Mouse (Mus musculus) heart, embryonic 14.5 days (tissue): Measurements from ENCODE around the gene Liph. TPM values are rescaled to one million over a fixed set of nuclear protein-coding genes. Genes with fewer than 3 reads are reported as not detected.
"Not testable (repeated sequence)": the region's sequence is repeated elsewhere in the genome, so short reads cannot be mapped to it uniquely, and the experiment has no call there.

Experiments
- ATAC-seq: fragments of 200-750 bp; cut with Nextera tagmentation; 2 replicates; pipeline ENCODE4 v1.8.0; 2017; ENCODE audit warnings: low read depth, moderate TSS enrichment; ENCODE audit not compliant: insufficient number of reproducible peaks, insufficient read depth, low FRiP score
- H3K27ac ChIP-seq, 2 experiments: fragments of 200-500 bp in 1 of 2; fragments of 300-500 bp in 1 of 2; sonication (generic) in 1 of 2; replicated peaks in 1 of 2; 2 replicates each; pipeline ENCODE4 v1.5.1; 2012 to 2014; ENCODE audit warnings: low read depth in 2 of 2, low read length in 2 of 2, control low read depth in 1 of 2, mild to moderate bottlenecking in 1 of 2, mixed read lengths in 1 of 2; ENCODE audit not compliant: control insufficient read depth in 1 of 2, insufficient read depth in 1 of 2
- H3K27me3 ChIP-seq: fragments of 300-500 bp; sonication (generic); 2 replicates; pipeline ENCODE4 v1.6.1; 2014; ENCODE audit warnings: mild to moderate bottlenecking, low read length, control low read depth; ENCODE audit not compliant: control insufficient read depth, insufficient read depth
- H3K36me3 ChIP-seq: fragments of 300-500 bp; sonication (generic); 2 replicates; pipeline ENCODE4 v1.6.1; 2014; ENCODE audit warnings: mild to moderate bottlenecking, control low read depth, low read length, mixed read lengths; ENCODE audit not compliant: control insufficient read depth, insufficient read depth
- H3K4me1 ChIP-seq, 2 experiments: fragments of 200-500 bp in 1 of 2; fragments of 300-500 bp in 1 of 2; sonication (generic) in 1 of 2; 2 replicates each; pipeline ENCODE4 v1.6.1; 2012 to 2014; ENCODE audit warnings: low read length in 2 of 2, control low read depth in 1 of 2, mixed read lengths in 1 of 2; ENCODE audit not compliant: control insufficient read depth in 2 of 2, insufficient read depth in 2 of 2
- H3K4me2 ChIP-seq: fragments of 300-500 bp; sonication (generic); 2 replicates; pipeline ENCODE4 v1.6.1; 2014; ENCODE audit warnings: mild to moderate bottlenecking, low read length
- H3K4me3 ChIP-seq, 2 experiments: fragments of 200-500 bp in 1 of 2; fragments of 300-500 bp in 1 of 2; sonication (generic) in 1 of 2; 2 replicates each; pipeline ENCODE4 v1.5.1; 2012 to 2014; ENCODE audit warnings: low read length in 2 of 2, mild to moderate bottlenecking in 2 of 2, control low read depth in 1 of 2, low read depth in 1 of 2, moderate library complexity in 1 of 2; ENCODE audit not compliant: control insufficient read depth in 1 of 2, insufficient read depth in 1 of 2
- H3K9ac ChIP-seq: fragments of 300-500 bp; sonication (generic); 2 replicates; pipeline ENCODE4 v1.6.1; 2014; ENCODE audit warnings: mild to moderate bottlenecking, low read length
- H3K9me3 ChIP-seq: fragments of 300-500 bp; sonication (generic); 2 replicates; pipeline ENCODE4 v1.6.1; 2016; ENCODE audit warnings: low read length, control low read depth; ENCODE audit not compliant: control insufficient read depth
- WGBS: fragments of 180-500 bp; shearing (Covaris S2); extraction: QIAGEN DNeasy Blood & Tissue Kit; methylation state at CpG from one replicate; pipeline ENCODE4 v1.1.7; 2014; 5-methylcytosine and 5-hydroxymethylcytosine counted together
- polyA plus RNA-seq: library from polyadenylated mRNA; unstranded; fragments of >200 nt; fragmentation: Nextera tagmentation; extraction: Ambion mirVana; gene quantifications from 2 replicates; pipeline ENCODE4 v1.2.1, GENCODE M21; 2014

Gene Liph
- polyA plus RNA-seq, 1 experiment from 2014 or later: 0.20 TPM

DNA sequence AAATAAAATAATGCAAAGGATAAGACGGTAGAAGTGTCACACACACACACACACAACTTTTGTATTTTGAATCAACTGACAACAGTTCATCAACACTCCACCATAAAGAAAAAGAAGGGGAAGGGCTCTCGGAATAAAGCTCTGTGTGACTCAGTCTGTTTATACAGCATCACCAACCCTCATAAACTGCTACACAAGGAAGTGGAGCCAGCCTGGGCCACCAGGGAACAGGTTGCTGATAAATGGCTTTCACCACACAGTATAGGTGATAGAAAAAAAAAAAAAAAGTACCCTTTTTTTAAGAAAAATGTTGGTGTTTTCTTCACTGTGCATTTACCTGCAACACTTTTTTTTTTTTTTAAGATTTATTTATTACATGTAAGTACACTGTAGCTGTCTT is 3.7 kb downstream of the Liph start:
- Histone ChIP-seq H3K27ac (no peak overlapping the region), H3K9me3 (no peaks in the 10 kb centered on the region), H3K9ac (no peak overlapping the region), H3K4me3 (no peak overlapping the region), H3K4me2 (no peak overlapping the region), H3K4me1 (peaks cover 0 to 3% of the 10 kb centered on the region in 2 experiments; a peak in 2 of 4 replicates), H3K36me3 (no peaks in the 10 kb centered on the region), H3K27me3 (no peaks in the 10 kb centered on the region)
- ATAC-seq: no peak
- WGBS: 89% methylated on average over 2 of the region's 2 CpGs

DNA sequence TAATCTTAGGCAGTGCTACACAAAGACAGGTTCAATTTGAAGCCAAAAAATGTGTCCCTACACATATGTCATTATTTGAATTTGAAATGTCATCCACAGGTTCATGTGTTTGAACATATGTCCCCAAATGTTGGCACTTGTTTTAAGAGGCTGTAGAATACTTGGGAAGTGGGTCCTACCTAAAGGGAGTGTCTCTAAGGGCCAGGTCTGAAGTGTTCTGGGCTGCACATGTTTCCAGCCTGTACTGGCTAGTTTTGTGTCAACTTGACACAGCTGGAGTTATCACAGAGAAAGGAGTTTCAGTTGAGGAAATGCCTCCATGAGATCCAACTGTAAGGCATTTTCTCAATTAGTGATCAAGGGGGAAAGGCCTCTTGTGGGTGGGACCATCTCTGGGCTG is 4.6 kb downstream of the Liph start:
- H3K4me2 ChIP-seq, H3K4me3 ChIP-seq, ATAC-seq, H3K9ac ChIP-seq, H3K9me3 ChIP-seq, H3K36me3 ChIP-seq, H3K4me1 ChIP-seq, H3K27ac ChIP-seq, H3K27me3 ChIP-seq: not testable (repeated sequence)

DNA sequence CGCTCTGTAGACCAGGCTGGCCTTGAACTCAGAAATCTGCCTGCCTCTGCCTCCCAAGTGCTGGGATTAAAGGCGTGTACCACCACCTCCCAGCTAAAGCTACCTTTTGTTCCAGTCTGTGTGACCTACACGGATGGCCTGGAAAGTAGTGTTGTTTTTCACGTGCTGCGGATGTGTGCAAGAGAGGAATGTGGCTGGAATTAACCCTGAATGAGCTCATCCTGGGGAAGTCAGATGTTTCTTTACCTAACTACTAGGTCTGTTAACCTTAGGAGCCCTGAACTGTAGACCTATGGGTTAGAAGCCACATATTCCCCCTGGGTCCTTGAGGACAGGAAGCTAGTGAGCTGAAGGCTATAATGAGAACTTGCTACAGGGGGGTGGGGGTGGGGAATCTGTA is 7.5 kb downstream of the Liph start:
- Histone ChIP-seq H3K27me3 (no peaks in the 10 kb centered on the region), H3K4me3 (no peak overlapping the region), H3K4me2 (no peak overlapping the region), H3K4me1 (no peaks in the 10 kb centered on the region), H3K9ac (no peak overlapping the region), H3K27ac (no peak overlapping the region), H3K36me3 (no peaks in the 10 kb centered on the region), H3K9me3 (no peaks in the 10 kb centered on the region)
- ATAC-seq: no peak
- 44% methylated on average over 5 of the region's 5 CpGs for WGBS

DNA sequence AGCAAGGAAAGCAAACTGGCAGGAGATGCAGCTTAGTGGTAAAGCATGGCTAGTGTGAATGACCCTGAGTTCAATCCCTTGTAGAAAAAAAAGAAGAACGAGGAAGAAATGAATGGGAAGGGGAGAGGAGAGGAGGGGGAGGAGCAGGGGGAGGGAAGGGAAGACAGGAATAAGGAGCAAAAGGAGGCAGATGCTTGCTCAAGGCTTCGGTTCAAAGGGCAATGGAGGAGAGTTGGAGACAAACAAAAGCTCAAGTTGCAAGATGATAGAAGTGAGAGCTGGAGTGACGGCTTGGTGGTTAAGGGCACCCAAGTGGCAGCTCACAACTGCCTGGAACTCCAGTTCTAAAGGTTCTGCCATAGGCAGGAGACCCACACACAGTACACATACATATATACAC is 9.3 kb downstream of the Liph start:
- WGBS: 51% methylated on average over 3 of the region's 3 CpGs
- ATAC-seq: no peak
- H3K4me1 ChIP-seq: no peaks in the 10 kb centered on the region
- no peak overlapping the region for H3K9ac ChIP-seq
- no peaks in the 10 kb centered on the region for H3K36me3 ChIP-seq
- H3K9me3 ChIP-seq: no peaks in the 10 kb centered on the region
- H3K27ac ChIP-seq: no peak overlapping the region
- no peaks in the 10 kb centered on the region for H3K27me3 ChIP-seq
- no peak overlapping the region for H3K4me3 ChIP-seq
- no peak overlapping the region for H3K4me2 ChIP-seq

DNA sequence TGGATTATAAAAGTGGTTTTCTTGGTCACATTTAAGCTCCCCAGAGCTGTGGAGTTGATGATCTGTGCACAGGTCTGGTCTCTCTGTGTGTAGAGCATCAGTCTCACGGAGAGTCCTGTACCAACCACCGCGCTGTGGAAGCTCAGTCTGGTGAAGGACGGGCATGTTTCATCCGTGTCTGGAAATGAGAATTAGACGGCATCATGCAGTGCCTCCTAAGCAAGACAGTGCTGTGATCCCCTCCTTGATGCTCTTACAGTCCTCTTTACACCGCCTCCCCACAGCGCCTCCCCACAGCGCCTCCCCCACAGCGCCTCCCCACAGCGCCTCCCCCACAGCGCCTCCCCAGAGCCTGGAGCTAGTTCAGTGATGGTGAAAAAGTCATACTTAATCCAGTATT is 11.4 kb downstream of the Liph start:
- Histone ChIP-seq H3K36me3 (no peaks in the 10 kb centered on the region), H3K27me3 (no peaks in the 10 kb centered on the region), H3K4me2 (no peak overlapping the region), H3K9me3 (no peaks in the 10 kb centered on the region), H3K27ac (no peak overlapping the region), H3K4me3 (no peak overlapping the region), H3K9ac (no peak overlapping the region), H3K4me1 (no peaks in the 10 kb centered on the region)
- 80% methylated on average over 12 of the region's 12 CpGs for WGBS
- ATAC-seq: no peak

DNA sequence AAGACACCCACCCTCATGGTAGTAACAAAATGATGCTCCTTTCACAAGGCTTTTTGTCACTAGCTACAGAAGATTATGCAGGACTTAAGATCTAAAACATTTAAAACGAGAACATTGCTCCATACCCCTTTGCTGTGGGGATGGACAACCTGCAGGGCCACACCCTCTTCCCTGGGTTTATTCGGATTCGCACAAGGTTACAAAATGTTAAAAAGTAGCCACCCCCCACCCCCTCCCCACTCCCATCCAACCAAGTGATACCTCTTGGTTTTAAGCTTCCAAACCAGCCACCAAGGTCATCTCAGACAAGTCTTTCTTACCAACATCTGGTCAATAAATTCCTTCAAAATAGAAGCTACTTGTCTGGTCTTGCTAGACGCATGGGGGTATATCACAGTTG is 11.9 kb downstream of the Liph start:
- 81% methylated on average over 4 of the region's 4 CpGs for WGBS
- no peaks in the 10 kb centered on the region for H3K36me3 ChIP-seq
- no peak overlapping the region for H3K9ac ChIP-seq
- no peak overlapping the region for H3K4me3 ChIP-seq
- ATAC-seq: no peak
- no peak overlapping the region for H3K27ac ChIP-seq
- H3K27me3 ChIP-seq: no peaks in the 10 kb centered on the region
- H3K9me3 ChIP-seq: no peaks in the 10 kb centered on the region
- H3K4me1 ChIP-seq: no peaks in the 10 kb centered on the region
- no peak overlapping the region for H3K4me2 ChIP-seq

DNA sequence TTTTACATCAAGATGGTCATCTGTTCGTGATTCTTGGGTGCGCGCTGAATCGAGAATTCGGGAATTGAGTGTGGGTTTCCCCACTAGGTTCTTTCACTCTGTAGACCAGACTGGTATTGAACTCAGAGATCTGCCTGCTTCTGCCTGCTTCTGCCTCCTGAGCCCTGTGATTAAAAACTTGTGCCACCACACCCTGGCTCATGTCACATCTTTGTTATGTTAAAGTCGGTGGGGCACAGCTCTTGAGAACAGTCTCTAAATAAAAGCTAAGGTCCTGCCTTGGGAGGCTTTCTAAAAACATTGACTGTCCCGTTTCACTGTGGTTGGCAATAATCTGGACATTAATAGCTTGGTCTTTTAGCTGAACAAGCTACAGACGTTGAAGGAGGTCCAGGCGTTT is 12.3 kb downstream of the Liph start:
- H3K4me1 ChIP-seq: no peaks in the 10 kb centered on the region
- H3K4me2 ChIP-seq: no peak overlapping the region
- H3K27me3 ChIP-seq: no peaks in the 10 kb centered on the region
- no peak overlapping the region for H3K27ac ChIP-seq
- no peak overlapping the region for H3K9ac ChIP-seq
- no peak for ATAC-seq
- H3K9me3 ChIP-seq: no peaks in the 10 kb centered on the region
- H3K4me3 ChIP-seq: no peak overlapping the region
- WGBS: 91% methylated on average over 9 of the region's 9 CpGs
- H3K36me3 ChIP-seq: no peaks in the 10 kb centered on the region

DNA sequence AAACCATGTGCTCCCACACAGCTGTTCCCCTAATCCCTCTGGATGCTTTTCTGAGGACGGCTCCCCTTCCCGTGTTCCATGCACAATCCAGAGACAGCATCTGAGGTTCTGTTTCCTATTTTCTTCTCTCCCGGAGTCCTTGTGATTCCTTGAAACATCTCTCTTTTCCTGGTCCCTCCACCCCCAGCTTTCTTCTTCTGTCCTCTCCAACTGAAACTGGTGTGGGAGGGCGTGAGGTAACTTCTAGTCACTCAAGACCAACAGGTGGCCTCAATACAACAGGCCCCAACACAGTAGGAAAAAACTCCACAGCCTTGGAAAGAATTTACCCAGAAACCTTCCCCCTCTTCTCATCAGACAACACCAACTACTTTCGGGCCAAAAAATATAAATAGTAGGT is 18.1 kb downstream of the Liph start:
- no peaks in the 10 kb centered on the region for H3K9me3 ChIP-seq
- H3K9ac ChIP-seq: no peak overlapping the region
- H3K27me3 ChIP-seq: peaks cover 12% of the 10 kb centered on the region
- H3K36me3 ChIP-seq: no peaks in the 10 kb centered on the region
- WGBS: 65% methylated on average over 5 of the region's 5 CpGs
- H3K4me2 ChIP-seq: no peak overlapping the region
- no peak for ATAC-seq
- peaks cover 4 to 7% of the 10 kb centered on the region in 2 experiments; a peak in 3 of 4 replicates for H3K4me1 ChIP-seq
- no peak overlapping the region for H3K4me3 ChIP-seq
- H3K27ac ChIP-seq: no peak overlapping the region
